Mouse (Mus musculus) left cerebral cortex, adult 11 months (tissue): Measurements from ENCODE around the gene Ddc.

Experiments used
- DNase-seq: peaks from one replicate; pipeline ENCODE4 v3.0.0; 2022; ENCODE audit warnings: low spot score

Gene Ddc

GRCm38 (mm10) chr11:11823980-11824911, 73.7 kb downstream of the Ddc start:
- no peak for DNase-seq

- no peak for DNase-seq
Measured at GRCm38 (mm10) chr11:11822181-11823095, 75.5 kb downstream of the Ddc start.

GRCm38 (mm10) chr11:11821387-11821975, 76.5 kb downstream of the Ddc start:
- DNase-seq = no peak

DNA sequence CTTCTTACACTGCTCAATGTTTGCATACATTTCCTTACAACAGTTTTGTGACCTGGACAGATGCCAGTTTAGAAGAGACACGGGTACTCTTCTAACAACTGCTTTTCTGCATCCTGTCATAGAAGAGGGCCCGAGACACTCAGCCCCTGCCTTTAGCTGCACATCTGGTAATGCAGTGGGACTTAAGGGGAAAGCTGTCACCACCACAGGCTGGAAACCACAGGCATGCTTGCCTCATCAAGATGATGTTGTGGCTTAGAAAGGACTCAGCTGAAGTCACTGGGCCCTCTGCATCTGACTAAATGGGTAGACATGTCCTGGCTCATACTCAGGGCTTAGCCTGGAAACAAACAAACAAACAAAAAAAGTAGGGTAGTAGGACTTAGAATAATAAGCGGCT, 77.2 kb downstream of the Ddc start:
- DNase-seq = no peak

GRCm38 (mm10) chr11:11820251-11820650, 77.7 kb downstream of the Ddc start:
- DNase-seq = peak; percentile 81

DNA sequence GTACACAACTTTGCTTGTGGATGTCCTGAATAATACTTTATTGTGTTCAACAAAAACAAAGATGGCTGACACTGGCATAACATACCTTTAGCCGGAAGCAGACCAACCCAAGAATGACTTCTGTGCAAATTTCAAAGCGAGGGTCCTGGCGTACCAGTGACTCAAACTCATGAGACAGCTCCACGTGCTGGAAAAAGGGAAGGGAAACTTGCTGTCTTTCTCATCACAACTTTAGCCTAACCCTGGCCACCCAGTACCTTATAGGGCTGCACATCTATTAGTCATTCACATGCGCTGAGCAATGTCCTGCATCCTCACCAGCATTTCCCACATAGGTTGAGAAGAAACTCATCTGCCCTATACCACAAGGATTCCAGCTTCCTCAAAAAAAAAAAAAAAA, 78.7 kb downstream of the Ddc start:
- no peak for DNase-seq

- no peak for DNase-seq
Measured at GRCm38 (mm10) chr11:11818797-11819196, 79.1 kb downstream of the Ddc start.

DNA sequence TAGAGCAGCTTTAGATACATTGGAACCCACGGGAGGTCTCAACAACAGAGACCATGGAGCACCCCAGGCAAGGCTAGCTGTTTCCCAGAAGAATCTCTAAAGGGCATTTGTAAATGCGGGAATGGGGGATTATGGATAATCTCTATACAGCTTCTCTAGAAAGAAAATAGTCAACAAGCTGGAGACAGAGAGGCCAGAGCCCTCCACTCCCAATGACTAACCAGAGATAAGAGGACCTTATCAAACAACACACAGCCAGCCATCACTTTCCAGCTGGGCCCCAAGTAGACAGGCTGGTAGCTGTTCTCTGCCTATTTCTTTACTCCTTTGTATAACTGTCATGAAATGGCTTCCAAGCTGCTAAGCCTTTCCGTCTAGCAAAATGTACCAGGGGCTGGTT, 82.2 kb downstream of the Ddc start:
- DNase-seq = no peak

DNA sequence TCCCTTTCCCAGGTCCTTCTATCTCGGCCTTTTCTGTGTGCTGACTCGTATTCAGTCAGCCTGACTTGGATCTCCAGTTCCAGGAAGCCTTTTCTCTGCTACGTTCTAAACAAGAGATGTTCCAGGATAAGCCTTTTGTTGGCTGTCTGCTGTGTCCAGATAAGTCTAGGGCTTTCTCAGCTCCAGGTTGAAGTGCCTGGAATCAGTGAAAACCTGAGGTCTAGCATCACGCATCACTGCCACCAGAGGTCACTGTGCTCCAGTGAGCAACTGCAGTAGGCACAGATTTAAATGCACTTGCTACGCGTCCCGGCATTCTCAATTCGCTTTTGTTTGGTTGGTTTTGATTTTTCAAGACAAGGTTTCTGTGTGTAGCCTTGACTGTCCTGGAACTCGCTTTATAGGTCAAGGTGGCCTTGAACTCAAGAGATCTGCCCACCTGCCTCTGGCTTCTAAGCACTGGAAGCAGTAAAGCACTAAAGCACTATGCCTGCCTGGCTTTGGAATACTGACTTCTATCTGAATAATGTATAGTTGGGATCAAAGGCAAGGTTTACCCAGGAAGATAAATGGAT, 86.0 kb downstream of the Ddc start:
- DNase-seq = peak; percentile 58

DNA sequence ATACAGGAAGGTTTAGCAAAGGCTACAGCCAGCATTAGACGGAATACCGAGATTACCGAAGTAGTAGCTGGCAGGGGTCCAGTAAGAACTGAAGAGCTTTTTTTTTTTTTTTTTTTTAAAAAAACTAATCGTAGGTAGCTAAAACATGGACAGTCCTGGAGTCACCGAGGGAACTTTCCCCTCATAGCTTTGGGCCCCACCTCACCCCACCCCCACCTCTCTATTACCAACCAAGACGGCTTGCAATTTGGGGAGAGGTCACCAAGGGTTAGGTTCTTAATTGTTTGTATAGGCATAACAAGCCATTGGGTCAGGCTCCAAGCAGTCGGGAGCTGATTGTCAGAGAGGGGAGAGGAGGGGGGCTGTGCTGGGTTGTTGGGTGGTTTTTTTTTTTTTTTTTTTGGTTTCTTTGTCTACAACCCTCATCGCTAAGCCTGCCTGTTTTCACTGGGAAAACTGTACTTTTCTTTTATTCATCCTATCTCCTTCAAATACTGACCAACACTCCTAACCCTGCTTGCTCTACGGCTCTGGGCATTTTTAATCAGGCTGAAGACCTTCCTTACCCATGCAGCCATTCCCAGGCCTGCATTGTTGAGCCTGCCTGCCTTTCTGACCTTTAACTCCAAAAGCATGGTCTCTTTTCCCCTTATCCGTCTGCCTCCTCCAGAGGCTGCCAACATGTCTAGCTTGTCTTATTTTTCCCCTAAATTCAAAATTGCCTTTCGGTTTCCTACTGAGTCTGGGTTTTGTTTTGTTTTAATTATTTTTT, 88.4 kb downstream of the Ddc start:
- no peak for DNase-seq

DNA sequence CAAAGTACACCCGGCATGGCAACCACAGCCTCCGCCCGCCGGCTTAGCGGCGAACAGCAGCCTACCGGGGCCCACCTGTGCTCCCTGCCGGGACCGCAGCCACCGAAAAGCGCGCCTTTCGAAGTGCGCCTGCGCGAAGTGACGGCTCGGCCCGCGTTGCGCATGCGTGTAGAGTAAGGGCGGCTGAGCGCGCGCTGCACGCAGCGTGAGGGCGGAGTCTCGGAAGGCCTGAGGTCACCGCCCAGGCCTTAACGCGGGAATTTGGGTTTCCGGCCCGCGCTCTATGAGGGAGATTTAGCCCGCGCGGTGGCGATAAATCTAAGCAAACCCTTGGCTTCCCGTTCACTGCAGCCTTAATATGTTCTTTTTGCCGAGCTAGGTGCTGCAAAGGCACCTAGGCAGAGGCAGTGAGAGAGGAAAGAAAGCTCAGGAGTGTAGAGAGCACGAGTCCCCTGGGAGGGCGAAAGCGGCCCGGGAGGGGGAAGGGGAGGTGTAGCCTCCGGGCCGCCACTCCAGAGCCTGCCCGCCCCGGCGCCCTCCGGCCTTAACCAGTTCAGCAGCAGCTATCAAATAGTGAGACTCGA, 89.0 kb downstream of the Ddc start, which contains the start of gene Fignl1:
Gene Fignl1 (minus strand): TSS at position 143 of the 584 bp plus-strand sequence.
- peak; percentile 87 for DNase-seq

- no peak for DNase-seq
Measured at GRCm38 (mm10) chr11:11808035-11808819, 89.7 kb downstream of the Ddc start.

DNA sequence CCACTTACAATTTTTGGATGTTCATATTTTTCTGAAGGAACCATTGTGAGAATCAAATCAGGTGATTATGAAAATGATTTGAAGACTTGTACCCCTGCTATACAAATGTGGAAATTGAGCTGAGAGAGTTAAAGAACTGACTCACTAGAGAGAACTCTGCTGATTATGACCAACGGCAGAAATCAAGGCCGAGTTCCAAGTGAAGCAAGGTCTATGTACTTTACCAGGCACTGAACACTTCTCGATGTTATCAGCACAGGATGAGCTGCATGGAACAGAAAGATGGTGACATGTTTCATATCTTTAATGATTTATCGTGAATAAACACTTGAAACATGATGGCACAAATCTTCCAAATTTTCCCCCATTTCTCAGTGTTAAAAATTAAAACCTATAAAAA, 92.0 kb downstream of the Ddc start:
- DNase-seq = no peak

DNA sequence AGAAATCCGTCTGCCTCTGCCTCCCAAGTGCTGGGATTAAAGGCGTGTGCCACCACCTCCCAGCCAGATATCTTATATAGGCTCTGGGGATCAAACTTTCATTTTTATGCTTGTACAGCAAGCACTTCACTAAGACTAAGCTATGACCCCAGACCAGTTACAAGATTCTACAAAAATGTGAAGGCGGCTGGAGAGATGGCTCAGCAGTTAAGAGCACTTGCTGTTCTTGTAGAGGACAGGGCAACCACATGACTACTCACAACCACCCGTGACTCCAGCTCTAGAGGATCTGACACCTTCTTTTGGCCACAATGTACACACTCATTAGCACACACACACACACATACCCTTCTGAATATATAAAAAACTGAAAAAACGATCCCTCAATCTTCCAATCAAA, 93.5 kb downstream of the Ddc start:
- no peak for DNase-seq

DNA sequence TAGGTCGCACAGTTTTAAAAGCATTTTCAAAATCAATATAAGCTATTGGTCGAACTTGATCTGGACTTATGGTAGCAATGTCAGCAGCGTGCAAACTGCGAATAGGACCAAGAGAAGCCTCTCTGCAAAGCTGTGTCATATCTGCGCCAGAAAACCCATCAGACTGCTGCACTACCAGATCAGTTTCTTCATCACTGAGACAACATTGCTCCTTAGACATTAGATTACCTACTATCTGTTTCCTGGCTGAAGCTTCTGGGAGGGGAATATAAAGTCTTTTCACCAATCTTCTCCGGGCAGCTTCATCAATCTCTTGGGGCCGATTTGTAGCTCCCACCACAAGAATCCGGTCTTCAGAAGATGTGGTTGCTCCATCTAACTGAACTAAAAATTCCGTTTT, 96.9 kb downstream of the Ddc start:
- no peak for DNase-seq

DNA sequence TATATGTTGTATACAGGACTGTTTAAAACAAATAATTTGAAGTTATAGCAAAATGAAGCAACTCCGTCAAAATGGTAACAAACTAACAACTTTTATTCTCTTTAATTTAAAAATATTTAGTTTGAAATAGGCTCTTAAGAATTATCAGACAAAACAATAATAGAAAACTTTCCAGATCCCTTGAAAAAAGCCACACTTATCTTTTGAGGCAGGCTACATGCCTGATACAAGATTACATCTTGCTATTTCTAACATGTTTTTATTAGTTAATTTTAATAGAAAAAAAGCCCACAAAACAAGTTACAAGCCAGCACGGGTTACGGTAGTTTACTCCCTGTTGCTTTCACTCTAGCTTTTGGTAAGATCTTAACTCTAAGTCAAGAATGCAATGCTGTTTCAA, 97.6 kb downstream of the Ddc start:
- no peak for DNase-seq

GRCm38 (mm10) chr11:11798690-11799089, 99.3 kb downstream of the Ddc start:
- DNase-seq = no peak

GRCm38 (mm10) chr11:11794626-11795025, 103.3 kb downstream of the Ddc start:
- DNase-seq = no peak

- peak; percentile 57 for DNase-seq
Measured at GRCm38 (mm10) chr11:11788521-11788974, 109.4 kb downstream of the Ddc start.

GRCm38 (mm10) chr11:11785457-11785856, 112.5 kb downstream of the Ddc start:
- DNase-seq = no peak
